Mouse (Mus musculus) forebrain, embryonic 14.5 days (tissue): ENCODE measurements at regions not wholly inside any gene's neighbourhood (a gene's known extent, or its start where the extent isn't known, plus 50 kb on each side); places are given as distances from the start of the nearest gene placed in this dataset.

Source experiments
- ATAC-seq: fragments of 200-750 bp; cut with Nextera tagmentation; 2 replicates; pipeline ENCODE4 v1.8.0; 2017; ENCODE audit warnings: mild to moderate bottlenecking, moderate library complexity
- DNase-seq: peaks from one replicate; pipeline ENCODE4 v3.0.0-alpha.2; 2015; ENCODE audit warnings: low spot score
- H3K27ac ChIP-seq: fragments of 300-500 bp; sonication (generic); 2 replicates; pipeline ENCODE4 v1.5.1; 2014; ENCODE audit warnings: low read depth, mild to moderate bottlenecking, control low read depth, low read length, moderate library complexity
- H3K27me3 ChIP-seq: fragments of 300-500 bp; sonication (generic); replicated peaks from 2 replicates; pipeline ENCODE4 v1.6.1; 2014; ENCODE audit warnings: low read length, control low read depth, mixed read lengths; ENCODE audit not compliant: control insufficient read depth, insufficient read depth
- H3K36me3 ChIP-seq: fragments of 300-500 bp; sonication (generic); 2 replicates; pipeline ENCODE4 v1.6.1; 2014; ENCODE audit warnings: low read length, control low read depth; ENCODE audit not compliant: control insufficient read depth, insufficient read depth
- H3K4me1 ChIP-seq: fragments of 300-500 bp; sonication (generic); 2 replicates; pipeline ENCODE4 v1.6.1; 2014; ENCODE audit warnings: antibody characterized with exemption, low read length, control low read depth; ENCODE audit not compliant: control insufficient read depth, insufficient read depth
- H3K4me2 ChIP-seq: fragments of 300-500 bp; sonication (generic); 2 replicates; pipeline ENCODE4 v1.6.1; 2014; ENCODE audit warnings: mild to moderate bottlenecking, control low read depth, low read length
- H3K4me3 ChIP-seq: fragments of 300-500 bp; sonication (generic); 2 replicates; pipeline ENCODE4 v1.5.1; 2014; ENCODE audit warnings: low read depth, low read length, control low read depth
- H3K9ac ChIP-seq: fragments of 300-500 bp; sonication (generic); 2 replicates; pipeline ENCODE4 v1.6.1; 2014; ENCODE audit warnings: mild to moderate bottlenecking, low read length, control low read depth, moderate library complexity
- H3K9me3 ChIP-seq: fragments of 300-500 bp; sonication (generic); replicated peaks from 2 replicates; pipeline ENCODE4 v1.6.1; 2016; ENCODE audit warnings: low read length, control low read depth, mixed read lengths; ENCODE audit not compliant: control insufficient read depth
- WGBS: fragments of 180-500 bp; shearing (Covaris S2); extraction: QIAGEN DNeasy Blood & Tissue Kit; methylation state at CpG from one replicate; pipeline ENCODE4 v1.1.7; 2014; 5-methylcytosine and 5-hydroxymethylcytosine counted together

- no peaks in the 10 kb centered on the region for H3K4me1 ChIP-seq
- no peak overlapping the region for H3K27ac ChIP-seq
- no peak overlapping the region for H3K4me2 ChIP-seq
- no peak for DNase-seq
- H3K9me3 ChIP-seq: no peaks in the 10 kb centered on the region
- WGBS: 80% methylated on average over 9 of the region's 9 CpGs
- no peaks in the 10 kb centered on the region for H3K36me3 ChIP-seq
- H3K27me3 ChIP-seq: no peaks in the 10 kb centered on the region
- H3K9ac ChIP-seq: no peak overlapping the region
- ATAC-seq: no peak
- no peak overlapping the region for H3K4me3 ChIP-seq
Observed at GRCm38 (mm10) chr8:103912983-103913926, 188.2 kb upstream of the Cdh5 start.

GRCm38 (mm10) chr8:103913927-103914640 lies 187.3 kb upstream of the Cdh5 start:
- Histone ChIP-seq H3K27ac (no peak overlapping the region), H3K27me3 (no peaks in the 10 kb centered on the region), H3K4me1 (no peaks in the 10 kb centered on the region), H3K9me3 (no peaks in the 10 kb centered on the region), H3K36me3 (no peaks in the 10 kb centered on the region), H3K4me2 (no peak overlapping the region), H3K9ac (no peak overlapping the region), H3K4me3 (no peak overlapping the region)
- DNase-seq (peak; percentile 57), ATAC-seq (no peak)
- WGBS: 46% methylated on average over 6 of the region's 6 CpGs

- Histone ChIP-seq H3K9ac (no peak overlapping the region), H3K27ac (no peak overlapping the region), H3K4me3 (no peak overlapping the region), H3K4me1 (no peaks in the 10 kb centered on the region), H3K27me3 (no peaks in the 10 kb centered on the region), H3K4me2 (no peak overlapping the region), H3K9me3 (no peaks in the 10 kb centered on the region), H3K36me3 (no peaks in the 10 kb centered on the region)
- DNase-seq (no peak), ATAC-seq (no peak)
- 93% methylated on average over 3 of the region's 3 CpGs for WGBS
Observed at GRCm38 (mm10) chr8:103919324-103919723, 182.1 kb upstream of the Cdh5 start.

GRCm38 (mm10) chr8:103921621-103922020 lies 179.8 kb upstream of the Cdh5 start:
- Histone ChIP-seq H3K9ac (no peak overlapping the region), H3K27ac (no peak overlapping the region), H3K4me1 (no peaks in the 10 kb centered on the region), H3K27me3 (no peaks in the 10 kb centered on the region), H3K4me2 (no peak overlapping the region), H3K4me3 (no peak overlapping the region), H3K36me3 (no peaks in the 10 kb centered on the region), H3K9me3 (no peaks in the 10 kb centered on the region)
- WGBS: 93% methylated on average over 4 of the region's 4 CpGs
- no peak for ATAC-seq
- no peak for DNase-seq

- Histone ChIP-seq H3K4me1 (no peaks in the 10 kb centered on the region), H3K36me3 (no peaks in the 10 kb centered on the region), H3K9ac (no peak overlapping the region), H3K4me2 (no peak overlapping the region), H3K4me3 (no peak overlapping the region), H3K27ac (no peak overlapping the region), H3K9me3 (no peaks in the 10 kb centered on the region), H3K27me3 (no peaks in the 10 kb centered on the region)
- ATAC-seq (no peak), DNase-seq (no peak)
- 88% methylated on average over 2 of the region's 2 CpGs for WGBS
Observed at GRCm38 (mm10) chr8:103922746-103923145, 178.7 kb upstream of the Cdh5 start.

- no peak overlapping the region for H3K4me3 ChIP-seq
- 88% methylated on average over 1 of the region's 1 CpGs for WGBS
- H3K9me3 ChIP-seq: no peaks in the 10 kb centered on the region
- H3K4me2 ChIP-seq: no peak overlapping the region
- H3K27ac ChIP-seq: no peak overlapping the region
- no peak for ATAC-seq
- no peak overlapping the region for H3K9ac ChIP-seq
- no peaks in the 10 kb centered on the region for H3K36me3 ChIP-seq
- DNase-seq: no peak
- H3K4me1 ChIP-seq: no peaks in the 10 kb centered on the region
- H3K27me3 ChIP-seq: no peaks in the 10 kb centered on the region
Observed at GRCm38 (mm10) chr8:103932681-103933080, 168.7 kb upstream of the Cdh5 start.

GRCm38 (mm10) chr8:103936491-103936890 lies 164.9 kb upstream of the Cdh5 start:
- Histone ChIP-seq H3K36me3 (no peaks in the 10 kb centered on the region), H3K27me3 (no peaks in the 10 kb centered on the region), H3K4me1 (0 out of 2 replicates have a peak, but pooled peaks cover 3% of the 10 kb centered on the region), H3K9me3 (no peaks in the 10 kb centered on the region), H3K4me3 (no peak overlapping the region), H3K4me2 (no peak overlapping the region), H3K27ac (no peak overlapping the region), H3K9ac (no peak overlapping the region)
- DNase-seq (no peak), ATAC-seq (no peak)
- WGBS: 79% methylated on average over 3 of the region's 3 CpGs

- WGBS: 35% methylated on average over 11 of the region's 11 CpGs
- ATAC-seq: peak; percentile 66; the same call in 1 of the 2 replicates
- H3K9me3 ChIP-seq: no peaks in the 10 kb centered on the region
- no peak overlapping the region for H3K4me2 ChIP-seq
- DNase-seq: peak; percentile 79
- H3K4me3 ChIP-seq: no peak overlapping the region
- no peak overlapping the region for H3K27ac ChIP-seq
- H3K4me1 ChIP-seq: 0 out of 2 replicates have a peak, but pooled peaks cover 3% of the 10 kb centered on the region
- H3K36me3 ChIP-seq: no peaks in the 10 kb centered on the region
- H3K27me3 ChIP-seq: no peaks in the 10 kb centered on the region
- no peak overlapping the region for H3K9ac ChIP-seq
Observed at GRCm38 (mm10) chr8:103938283-103939230, 162.9 kb upstream of the Cdh5 start.
